21 mouse cellular contexts compared by ENCODE assay signal in genomic region chr8:117362438-117362726, GRCm38 (mm10).
A peak's percentile ranks its signal among the peaks of the same experiment; 100 is the strongest.
DNase-seq lines count a peak whose midpoint lies in the region; ATAC-seq and TF ChIP-seq lines count a peak whose summit lies in the region.
"Had no signal": no experiment of that assay in that cellular context is flagged by ENCODE, and none has a peak within 500 bp of the region (broad histone marks: within the 10 kb centered on the region; RNA-seq: fewer than 3 reads in every experiment).

No protein-coding gene starts in this region.

- H3K27me3 ChIP-seq in intestine, embryonic 14.5 days (replicated peaks; ENCODE audit: control insufficient read depth, insufficient read depth, low read length): no peaks in the 10 kb centered on the region
- H3K27me3 ChIP-seq in intestine, embryonic 15.5 days (replicated peaks): no peaks in the 10 kb centered on the region
- no peaks in the 10 kb centered on the region for H3K27me3 ChIP-seq in lung, embryonic 14.5 days (ENCODE audit: insufficient read depth, low read length)
- H3K27me3 ChIP-seq in Patski: no peaks in the 10 kb centered on the region
- H3K27me3 ChIP-seq: forebrain, embryonic 15.5 days; limb, embryonic 13.5 days had no signal

- 20% methylated on average over 2 of the region's 2 CpGs for WGBS in intestine, embryonic 14.5 days
- 21% methylated on average over 2 of the region's 2 CpGs for WGBS in intestine, embryonic 15.5 days
- WGBS in lung, embryonic 14.5 days: 22% methylated on average over 2 of the region's 2 CpGs

- DNase-seq in intestine, embryonic 14.5 days (ENCODE audit: low spot score): no peak
- peak; percentile 31 for DNase-seq in lung, embryonic 14.5 days
- no peak for DNase-seq in lung, postnatal 25 days (ENCODE audit: low spot score)
- no peak for DNase-seq in Patski (ENCODE audit: low read depth, low spot score)
- no peak for DNase-seq in embryo, embryonic 10.5 days (ENCODE audit: low spot score)
- no peak for DNase-seq in adrenal gland, adult 18-20 months (ENCODE audit: low spot score in 2 of 2)
- DNase-seq: adrenal gland, postnatal 25 days; cerebellum, adult 8-10 months; embryo, embryonic 11 days; gastrocnemius, adult 2 months; heart, postnatal 36 days; lung, postnatal 36 days; midbrain, embryonic 14.5 days; right cerebral cortex, postnatal 14 days; thymus, adult 2 months had no signal

- in situ Hi-C loops in Patski (cut with MboI; ENCODE audit: low pct_unique_long_range_greater_than_20kb): no loop called here

- H3K4me3 ChIP-seq in intestine, embryonic 14.5 days (ENCODE audit: low read depth, low read length): no peak overlapping the region
- H3K4me3 ChIP-seq in intestine, embryonic 15.5 days (replicated peaks): no peak overlapping the region
- H3K4me3 ChIP-seq in lung, embryonic 14.5 days (ENCODE audit: low read depth, low read length): no peak overlapping the region
- H3K4me3 ChIP-seq: forebrain, embryonic 15.5 days; gastrocnemius, adult 2 months; layer of hippocampus, adult 2 months; limb, embryonic 13.5 days had no signal

- TF ChIP-seq CTCF in lung, embryonic 14.5 days (IDR thresholded peaks at IDR 0.05; ENCODE audit: low read depth): no peak
- no peak for TF ChIP-seq CTCF in Patski (IDR thresholded peaks at IDR 0.05)

- POLR2A ChIA-PET in Patski (lab: Charles Lee): interaction anchor here (0.7 to 1.4 kb wide), 2 partner anchors 22 to 43 kb away, joined by 3 read pairs; no protein-coding TSS in a partner anchor

- no peaks in the 10 kb centered on the region for H3K36me3 ChIP-seq in intestine, embryonic 14.5 days (ENCODE audit: control insufficient read depth, insufficient read depth, low read length)
- H3K36me3 ChIP-seq in intestine, embryonic 15.5 days: no peaks in the 10 kb centered on the region
- no peaks in the 10 kb centered on the region for H3K36me3 ChIP-seq in lung, embryonic 14.5 days (ENCODE audit: insufficient read depth)
- H3K36me3 ChIP-seq: forebrain, embryonic 15.5 days; limb, embryonic 13.5 days had no signal

- no peak overlapping the region for H3K9ac ChIP-seq in intestine, embryonic 14.5 days (ENCODE audit: low read length)
- H3K9ac ChIP-seq in intestine, embryonic 15.5 days: no peak overlapping the region
- H3K9ac ChIP-seq in lung, embryonic 14.5 days: no peak overlapping the region
- H3K9ac ChIP-seq: forebrain, embryonic 15.5 days; limb, embryonic 13.5 days had no signal

- H3K9me3 ChIP-seq in intestine, embryonic 14.5 days (ENCODE audit: control insufficient read depth, low read length): no peaks in the 10 kb centered on the region
- no peaks in the 10 kb centered on the region for H3K9me3 ChIP-seq in intestine, embryonic 15.5 days
- no peaks in the 10 kb centered on the region for H3K9me3 ChIP-seq in lung, embryonic 14.5 days (ENCODE audit: low read depth, low read length)
- H3K9me3 ChIP-seq: forebrain, embryonic 15.5 days; G1E had no signal

- H3K4me2 ChIP-seq in intestine, embryonic 14.5 days (ENCODE audit: low read length): no peak overlapping the region
- no peak overlapping the region for H3K4me2 ChIP-seq in intestine, embryonic 15.5 days (replicated peaks)
- H3K4me2 ChIP-seq in lung, embryonic 14.5 days: no peak overlapping the region
- H3K4me2 ChIP-seq: forebrain, embryonic 15.5 days; limb, embryonic 13.5 days had no signal

- ATAC-seq in intestine, embryonic 14.5 days (replicated peaks; ENCODE audit: low FRiP score, low TSS enrichment, low read depth): no peak
- ATAC-seq in intestine, embryonic 15.5 days: no peak; the same call in 1 of the 2 replicates
- ATAC-seq in lung, embryonic 14.5 days (ENCODE audit: insufficient read depth): peak; percentile 27; the same call in 1 of the 2 replicates
- ATAC-seq in Patski: peak; percentile 4
- peak; percentile 17; the same call in 1 of the 2 replicates for ATAC-seq in megakaryocyte progenitor cell, adult 5-6 weeks (replicated peaks; ENCODE audit: poor library complexity)
- ATAC-seq: forebrain, embryonic 15.5 days had no signal

- CTCF ChIA-PET in Patski (lab: Charles Lee): interaction anchor here (1.0 kb wide), 1 partner anchor 12 kb away, joined by 3 read pairs; no protein-coding TSS in a partner anchor

- H3K4me1 ChIP-seq in intestine, embryonic 14.5 days (replicated peaks; ENCODE audit: control insufficient read depth, insufficient read depth, low read length): peaks cover 24% of the 10 kb centered on the region
- H3K4me1 ChIP-seq in intestine, embryonic 15.5 days (replicated peaks): peaks cover 53% of the 10 kb centered on the region
- peaks cover 20% of the 10 kb centered on the region for H3K4me1 ChIP-seq in lung, embryonic 14.5 days (ENCODE audit: insufficient read depth)

- peak overlapping the region; percentile 3; the same call in 1 of the 2 replicates for H3K27ac ChIP-seq in intestine, embryonic 14.5 days (ENCODE audit: low read depth)
- H3K27ac ChIP-seq in intestine, embryonic 15.5 days: no peak overlapping the region
- H3K27ac ChIP-seq in lung, embryonic 14.5 days (ENCODE audit: low read depth): 0 out of 2 replicates have a peak overlapping the region, but pooled peaks have one; percentile 54
- H3K27ac ChIP-seq: forebrain, embryonic 15.5 days; limb, embryonic 13.5 days had no signal

Comparison
In these comparisons a context has a peak if more than half of its experiments do, and no peak if none do; other contexts are left out.
1. ATAC-seq: peak in lung, embryonic 14.5 days (single experiment), Patski (single experiment) and megakaryocyte progenitor cell, adult 5-6 weeks (single experiment); none in intestine, embryonic 14.5 days (single experiment) and intestine, embryonic 15.5 days (single experiment).